Mouse (Mus musculus) ovary, postnatal 10 days (tissue): ENCODE measurements around the gene Rara.
A peak's percentile ranks its signal among the peaks of the same experiment; 100 is the strongest.

ENCODE experiments used
- DNase-seq: peaks from one replicate; pipeline ENCODE4 v3.0.0; 2022; ENCODE audit warnings: low spot score

Gene Rara

DNA sequence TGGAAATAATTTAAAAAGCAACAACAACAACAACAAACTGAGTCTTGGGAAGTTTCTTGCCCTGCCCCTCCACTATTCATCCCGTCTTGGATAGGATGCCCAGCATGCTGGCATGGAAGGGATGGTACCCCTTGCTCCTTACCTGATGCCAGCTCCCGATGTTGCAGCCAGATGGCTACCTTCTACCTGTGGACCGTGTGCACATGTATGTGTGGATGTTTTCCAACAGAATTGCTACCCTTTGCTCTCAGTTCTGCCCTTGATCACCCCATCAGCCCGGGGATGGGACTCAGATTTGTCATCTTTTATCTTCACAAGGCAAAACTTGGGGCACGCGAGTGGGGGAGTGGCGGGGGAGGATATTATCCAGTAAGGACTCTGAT, 11.1 kb downstream of the Rara start:
- no peak for DNase-seq

DNA sequence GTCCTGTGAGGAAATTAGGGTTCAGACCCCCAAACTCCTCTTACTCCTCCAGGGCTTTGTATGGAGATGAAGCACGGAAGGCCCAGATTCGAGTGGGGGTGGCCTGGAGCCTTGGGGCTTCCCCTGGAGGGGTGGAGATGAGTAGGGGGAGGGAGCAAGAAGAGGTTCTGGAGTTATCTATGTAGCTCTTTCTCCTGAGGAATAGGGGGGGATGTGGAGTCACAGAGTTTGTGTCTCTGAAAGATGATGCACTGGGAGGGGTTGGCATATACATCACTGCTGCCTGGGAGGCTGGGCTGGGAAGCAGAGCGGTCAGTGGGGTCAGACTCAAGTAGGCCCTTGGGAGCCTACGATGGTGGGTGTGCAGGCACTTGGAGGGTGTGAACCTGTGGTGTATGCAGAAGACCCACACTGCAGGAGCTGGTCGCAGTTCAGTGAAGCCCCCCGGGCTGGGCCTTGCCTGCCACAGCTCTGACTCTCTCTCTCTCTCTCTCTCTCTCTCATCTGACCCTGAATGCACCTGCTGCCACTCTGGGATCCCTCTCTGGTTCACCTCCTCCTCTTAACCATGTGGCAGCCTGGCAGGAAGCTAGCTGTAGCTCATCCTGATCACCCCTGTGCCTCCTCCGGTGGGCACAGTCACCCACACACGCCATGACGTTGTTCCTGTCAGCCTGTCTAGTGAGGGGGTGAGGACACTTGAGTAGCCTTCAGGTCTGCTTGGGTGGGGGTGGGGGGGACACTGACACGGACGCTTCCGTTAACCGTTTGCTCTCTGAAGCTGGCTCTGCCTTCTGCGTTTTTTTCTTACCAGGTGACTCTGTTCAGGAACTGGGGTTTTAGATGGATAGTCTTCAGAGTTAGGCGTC, 11.7 kb downstream of the Rara start:
- DNase-seq = no peak

DNA sequence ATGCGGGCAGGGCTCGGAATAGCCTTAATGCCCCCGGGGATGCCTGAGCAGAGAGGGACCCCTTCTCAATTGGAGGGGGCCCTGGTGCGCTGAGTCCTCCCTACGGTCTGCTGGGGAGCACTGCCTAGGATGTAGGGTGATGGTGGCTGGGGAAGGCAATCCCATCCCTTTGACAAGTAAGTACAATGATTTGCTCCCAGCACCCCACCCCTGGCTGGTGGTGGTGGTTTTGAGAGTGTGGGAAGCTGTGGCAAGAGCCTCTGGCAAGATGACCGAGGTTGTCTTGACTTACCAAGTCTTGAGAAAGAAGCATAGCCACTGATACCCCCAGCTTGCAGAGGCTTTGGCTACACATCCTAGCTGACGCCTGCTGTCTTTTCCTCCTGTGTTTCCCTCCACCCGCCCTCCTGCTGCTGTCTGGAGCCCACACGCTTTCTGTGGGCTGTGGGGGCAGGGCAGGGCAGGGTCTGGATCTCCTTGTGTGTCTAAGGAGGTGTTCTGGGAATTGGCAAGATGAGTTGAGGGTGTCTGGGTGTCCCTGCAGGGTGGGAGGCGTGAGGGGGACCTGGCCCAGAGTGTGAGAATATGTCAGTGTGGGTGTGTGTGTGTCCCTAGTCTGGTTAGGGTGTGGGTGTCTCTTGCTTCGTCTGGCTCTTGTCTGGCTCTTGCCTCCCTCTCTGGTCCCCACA, 12.5 kb downstream of the Rara start:
- no peak for DNase-seq

DNA sequence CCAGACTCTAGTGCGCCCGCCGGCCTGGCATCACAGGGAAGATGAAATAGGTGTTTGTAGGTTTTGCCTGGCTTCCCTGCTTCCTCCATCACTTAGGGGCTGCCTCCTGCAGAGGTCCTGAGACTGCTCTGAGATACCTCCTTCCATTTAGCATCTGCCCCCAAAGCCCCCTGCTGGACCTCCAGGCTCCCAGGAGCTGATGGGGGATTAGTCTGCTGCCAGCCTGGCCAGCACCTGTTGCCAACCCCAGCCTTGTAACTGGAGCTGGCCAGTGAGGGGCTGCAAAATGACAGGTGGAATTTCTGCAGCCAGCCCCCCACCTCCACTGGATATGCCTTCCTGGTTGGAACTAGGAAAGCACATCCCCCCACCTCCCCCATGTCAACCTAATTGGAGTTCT, 13.2 kb downstream of the Rara start:
- no peak for DNase-seq

DNA sequence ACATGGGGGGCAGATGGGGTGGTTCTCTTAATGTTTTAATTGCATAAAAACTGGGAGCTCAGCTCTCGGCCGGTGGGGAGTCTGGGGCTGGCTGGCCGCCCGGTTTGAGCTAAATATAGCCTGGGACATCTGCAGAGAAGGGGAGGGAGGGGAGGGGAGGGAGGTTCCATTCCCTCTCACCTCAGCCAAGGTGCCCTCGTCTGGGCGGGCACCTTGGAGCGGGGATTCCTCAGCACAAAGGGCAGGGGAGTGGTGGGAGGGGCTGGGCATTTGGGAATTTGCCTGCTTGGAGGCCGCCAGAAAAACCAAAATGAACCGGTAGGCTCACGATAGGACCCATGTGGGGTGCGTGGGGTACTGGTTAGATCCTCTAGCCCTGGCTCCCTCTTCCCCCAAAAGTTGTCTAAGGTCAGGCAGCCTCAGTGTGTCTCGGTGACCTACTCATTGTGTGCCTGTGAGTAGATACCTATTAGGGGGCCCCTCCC, 13.8 kb downstream of the Rara start:
- DNase-seq = no peak

DNA sequence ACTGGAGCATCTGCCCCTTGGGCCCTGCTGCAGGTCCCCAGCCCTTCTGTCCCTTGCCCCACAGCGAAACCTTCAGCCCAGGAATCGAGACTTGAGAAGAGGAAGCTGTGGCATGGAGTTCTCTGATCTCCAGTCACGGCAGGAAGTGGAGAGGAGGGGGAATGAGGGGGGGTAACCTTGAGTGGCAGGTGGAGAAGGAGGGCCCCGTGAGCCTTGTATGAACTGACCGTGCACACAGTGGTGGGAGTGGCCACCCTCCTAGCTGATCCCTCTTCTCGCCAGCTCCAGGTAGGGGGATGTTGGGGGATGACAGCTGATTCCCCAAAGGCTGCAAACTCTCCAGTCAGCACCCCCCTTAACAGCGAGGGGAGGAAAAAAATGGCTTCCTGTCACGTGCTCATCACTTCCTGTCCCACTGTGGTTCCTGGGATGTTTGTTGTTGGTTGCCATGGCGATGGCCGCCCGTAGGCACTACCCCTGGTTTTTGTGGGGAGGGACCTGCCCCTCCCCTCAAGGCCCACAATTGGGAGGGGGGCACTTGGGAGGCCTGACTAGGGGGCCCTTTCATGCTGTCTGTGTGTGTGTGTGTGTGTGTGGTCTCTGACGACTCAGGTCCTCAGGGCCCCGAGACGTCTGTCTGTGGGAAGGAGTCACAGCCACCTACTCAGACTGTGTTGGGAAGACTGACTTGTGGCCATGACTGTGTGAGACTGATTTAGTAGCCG, 14.4 kb downstream of the Rara start:
- DNase-seq = no peak

DNA sequence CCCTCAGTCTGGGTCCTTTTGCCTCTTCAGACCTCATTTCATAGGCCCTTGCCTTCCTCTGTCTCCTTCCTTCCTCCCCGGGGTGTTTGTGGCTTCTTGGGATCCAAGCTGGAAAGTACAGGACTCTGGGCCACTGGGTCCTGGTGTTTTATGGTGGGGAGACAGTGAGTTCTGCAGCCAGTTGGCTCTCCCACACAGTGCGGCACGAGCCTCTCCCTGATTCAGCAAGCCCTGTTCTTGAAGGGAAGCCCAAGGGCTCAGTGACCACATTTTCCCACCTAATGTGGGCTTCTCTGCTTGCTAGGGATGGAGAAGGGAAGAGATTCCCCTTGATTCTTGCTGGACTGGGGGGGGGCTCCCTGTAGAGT, 14.9 kb downstream of the Rara start:
- DNase-seq = no peak

DNA sequence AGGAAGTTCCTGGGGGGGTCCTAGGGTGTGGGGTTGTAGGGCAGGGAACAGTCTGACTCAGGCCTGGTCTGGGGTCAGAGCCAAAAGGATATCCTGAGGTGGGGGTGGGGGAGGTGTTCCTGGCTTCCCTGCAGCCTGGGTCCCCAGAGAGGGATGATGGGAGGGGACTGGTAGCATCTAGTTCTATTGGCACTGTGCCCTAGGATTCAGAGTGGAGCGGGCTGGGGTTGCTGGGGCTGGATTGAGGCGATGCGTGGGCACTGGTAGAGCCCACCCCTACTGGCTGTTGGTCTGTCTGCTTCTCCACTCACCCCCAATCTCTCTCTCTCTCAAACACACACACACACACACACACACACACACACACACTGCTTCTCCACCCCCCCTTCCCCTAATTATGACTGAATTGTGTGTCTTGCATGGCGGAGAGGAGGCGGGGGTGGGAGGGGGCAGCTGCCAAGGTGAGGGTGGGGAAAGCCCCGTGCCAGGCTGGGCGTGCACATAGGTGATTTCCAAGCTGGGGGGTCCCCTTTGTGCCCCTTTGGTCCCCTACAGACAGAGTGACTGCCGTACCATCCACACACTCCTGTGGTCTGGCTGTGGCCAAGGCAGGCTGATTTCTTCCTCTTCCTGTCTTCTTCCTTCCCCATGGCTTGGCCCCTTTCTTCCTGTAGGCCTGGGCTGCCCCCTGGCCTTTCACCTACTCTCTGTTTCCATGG, 15.5 kb downstream of the Rara start:
- no peak for DNase-seq

DNA sequence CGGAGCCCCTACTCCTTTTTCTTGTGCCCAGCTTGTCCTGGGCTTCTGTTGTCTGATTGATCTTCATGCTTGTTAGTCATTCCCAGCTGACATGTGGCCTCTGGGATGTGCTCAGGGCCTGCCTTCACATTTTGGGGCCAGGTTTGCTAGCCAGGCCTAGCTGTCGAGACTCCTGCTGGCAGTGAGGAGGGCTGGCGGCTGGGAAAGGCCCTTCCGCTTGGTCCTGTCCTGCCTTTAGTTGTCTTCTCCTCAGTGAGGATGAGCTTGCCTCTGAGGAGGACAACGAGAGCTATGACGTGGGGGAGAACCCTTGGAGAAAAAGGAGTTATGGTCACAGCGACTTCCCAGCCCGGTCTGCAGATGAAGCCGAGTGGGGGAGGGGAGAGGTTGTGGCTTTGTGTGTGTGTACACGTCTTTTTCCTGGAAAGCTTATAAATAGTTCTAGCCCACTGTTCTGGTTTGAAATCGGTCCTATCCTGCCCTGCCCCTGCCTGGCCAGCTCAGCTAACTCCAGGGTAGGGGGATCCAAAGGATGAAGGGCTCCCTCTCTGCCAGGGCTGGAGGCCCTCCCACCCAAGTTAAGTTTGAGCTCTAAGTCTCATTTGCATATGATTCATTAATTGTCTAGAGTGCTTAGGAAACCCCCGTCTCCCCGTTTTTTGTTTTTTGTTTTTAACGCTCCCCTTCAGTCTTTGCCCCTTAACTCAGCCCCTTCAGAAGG, 16.3 kb downstream of the Rara start:
- no peak for DNase-seq

DNA sequence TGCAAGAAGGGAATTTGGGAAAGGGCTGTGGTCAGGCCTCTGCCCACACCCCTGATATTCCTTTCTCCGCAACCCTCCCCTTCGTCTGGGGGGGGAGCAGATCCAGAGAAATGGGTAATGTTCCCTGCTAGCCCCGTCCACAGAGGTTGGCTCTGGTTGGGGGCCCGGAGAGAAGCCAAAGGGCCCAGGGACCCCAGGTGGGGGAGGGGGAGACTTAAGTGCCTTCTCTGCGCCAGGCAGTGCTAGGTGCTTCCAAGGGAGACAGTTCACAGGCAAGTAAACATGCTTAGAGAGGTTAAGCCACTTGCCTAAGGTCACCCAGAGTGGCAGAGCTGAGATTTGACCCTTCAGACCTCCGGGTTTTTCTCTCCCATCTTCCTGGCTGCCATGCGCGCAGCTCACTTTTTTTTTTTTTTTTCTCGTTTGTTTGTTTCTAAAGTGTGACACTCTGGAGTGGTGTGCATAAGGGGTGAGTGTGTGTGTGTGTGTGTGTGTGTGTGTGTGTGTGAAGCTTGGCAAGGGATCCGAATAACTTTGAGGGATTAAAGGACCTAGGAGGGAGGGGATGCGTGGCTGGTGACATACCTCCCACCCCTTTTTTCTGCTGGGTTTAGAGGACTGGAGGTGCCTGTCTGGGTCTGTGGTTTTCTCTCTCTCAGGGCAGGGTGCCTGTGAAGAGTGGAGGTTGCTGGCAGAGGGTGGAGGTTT, 17.4 kb downstream of the Rara start:
- DNase-seq = no peak

DNA sequence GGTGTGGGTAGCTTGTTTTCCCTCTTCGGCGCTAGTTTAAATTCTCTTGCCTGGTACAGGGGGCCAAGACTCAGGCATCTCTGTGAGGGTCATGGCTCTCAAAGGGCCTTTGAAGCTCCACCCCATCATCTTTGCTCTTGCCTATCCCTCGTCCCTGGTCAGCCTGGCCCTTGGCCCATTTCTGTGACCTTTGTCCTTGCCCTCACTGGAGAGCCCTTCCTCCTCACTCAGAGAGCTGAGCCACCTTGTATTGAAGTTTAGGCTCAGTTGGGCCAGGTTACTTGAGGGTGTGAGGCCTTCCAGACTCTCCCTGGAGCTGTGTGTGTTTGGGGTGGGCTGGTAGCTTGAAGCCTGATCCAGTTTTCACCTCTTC, 18.0 kb downstream of the Rara start:
- no peak for DNase-seq

DNA sequence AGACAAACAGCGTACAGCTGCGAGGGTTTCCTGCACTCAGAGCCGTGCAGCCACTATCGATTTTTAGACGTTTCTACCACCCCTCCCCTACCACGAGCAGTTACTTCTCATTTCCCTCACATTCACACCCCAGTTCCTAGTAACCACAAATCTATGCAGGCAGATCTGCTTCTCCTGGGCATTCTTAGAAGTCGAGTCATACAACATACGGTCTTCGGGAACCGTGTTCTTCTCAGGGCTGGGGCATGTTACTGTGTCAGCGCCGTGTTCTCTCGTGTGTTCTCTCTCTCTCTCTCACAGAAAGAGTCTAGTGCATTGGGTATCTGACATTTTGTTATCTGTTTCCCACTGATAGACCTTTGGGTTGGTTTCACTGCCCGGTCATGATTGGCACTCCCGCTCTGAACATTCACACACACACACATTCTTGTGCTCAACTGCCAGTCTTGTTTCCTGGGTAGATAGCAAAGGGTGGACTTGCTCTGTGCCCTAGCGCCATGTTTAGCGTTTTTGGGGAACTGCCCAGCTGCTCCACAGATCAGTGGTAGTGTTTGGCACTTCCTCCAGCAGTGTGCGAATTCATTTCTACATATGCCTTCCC, 20.5 kb downstream of the Rara start:
- no peak for DNase-seq

DNA sequence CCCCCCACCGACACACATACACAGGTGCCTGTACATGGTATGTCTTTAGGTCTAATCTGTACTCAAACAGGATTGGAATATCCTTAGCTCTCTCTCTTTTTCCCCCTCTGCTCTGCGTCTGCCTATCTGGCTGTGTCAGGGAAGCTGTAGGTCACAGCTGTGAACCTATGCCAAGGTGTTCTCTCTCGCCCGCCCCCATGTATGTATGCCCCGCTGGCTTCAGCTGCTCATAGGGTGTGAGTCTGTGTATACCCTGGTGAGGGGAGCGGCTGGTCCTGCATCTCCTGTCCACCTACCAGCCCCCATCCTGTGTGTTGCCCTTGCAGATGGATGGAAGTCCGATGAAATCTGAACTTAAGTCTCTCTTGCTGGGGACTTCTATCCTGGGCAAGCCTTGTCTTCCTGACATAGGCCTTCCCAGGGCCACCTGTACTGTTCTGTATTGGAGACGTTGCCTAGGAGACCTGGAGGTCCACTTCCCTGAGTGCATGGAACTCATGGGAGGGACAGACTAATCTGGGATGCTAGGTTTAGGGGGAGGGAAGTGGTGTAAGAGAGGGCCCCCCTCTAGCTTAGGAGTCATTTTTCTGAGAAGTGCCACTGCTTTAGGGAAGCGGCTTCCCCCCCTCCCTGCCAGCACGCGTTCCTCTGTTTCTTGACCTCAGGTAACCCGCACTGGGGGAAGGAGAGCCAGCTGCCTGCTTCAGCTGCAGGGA, 21.8 kb downstream of the Rara start:
- no peak for DNase-seq

DNA sequence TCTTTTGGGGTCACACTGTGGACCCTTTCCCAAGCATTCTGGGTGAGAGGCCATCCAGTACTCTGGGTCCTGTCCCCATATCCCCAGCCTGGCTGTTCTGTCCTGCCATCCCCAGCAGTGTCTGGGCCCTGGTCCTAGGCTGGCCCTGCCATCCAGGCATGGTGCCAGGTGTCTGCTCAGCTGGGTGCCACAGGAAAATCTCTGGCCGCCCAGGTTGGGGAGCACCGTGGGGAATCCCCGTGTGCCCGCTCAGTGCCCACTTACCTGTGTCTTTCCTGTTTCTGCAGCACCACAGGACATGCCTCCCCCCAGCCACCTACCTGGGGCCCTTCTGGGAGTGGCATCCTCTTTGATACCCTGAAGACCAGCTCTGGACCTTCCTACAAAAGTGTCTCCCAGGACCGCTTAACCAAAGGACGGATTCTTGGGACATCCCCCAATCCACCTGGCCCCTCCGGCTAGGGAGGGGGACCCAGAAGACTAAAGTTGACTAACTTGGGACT, 22.4 kb downstream of the Rara start:
- DNase-seq = no peak

DNA sequence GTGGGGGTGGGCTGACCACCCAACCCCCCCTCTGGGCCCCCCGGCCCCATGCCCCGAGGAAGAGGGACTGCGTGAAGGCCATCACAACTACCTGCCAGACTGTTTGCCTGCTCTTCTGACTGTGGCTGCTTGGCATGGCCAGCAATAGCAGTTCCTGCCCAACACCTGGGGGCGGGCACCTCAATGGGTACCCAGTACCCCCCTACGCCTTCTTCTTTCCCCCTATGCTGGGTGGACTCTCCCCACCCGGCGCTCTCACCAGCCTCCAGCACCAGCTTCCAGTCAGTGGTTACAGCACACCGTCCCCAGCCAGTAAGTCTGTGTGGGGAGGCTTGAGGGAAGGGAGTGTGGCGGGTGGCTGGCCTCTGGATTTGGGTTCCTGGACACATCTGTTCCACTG, 22.9 kb downstream of the Rara start:
- no peak for DNase-seq

DNA sequence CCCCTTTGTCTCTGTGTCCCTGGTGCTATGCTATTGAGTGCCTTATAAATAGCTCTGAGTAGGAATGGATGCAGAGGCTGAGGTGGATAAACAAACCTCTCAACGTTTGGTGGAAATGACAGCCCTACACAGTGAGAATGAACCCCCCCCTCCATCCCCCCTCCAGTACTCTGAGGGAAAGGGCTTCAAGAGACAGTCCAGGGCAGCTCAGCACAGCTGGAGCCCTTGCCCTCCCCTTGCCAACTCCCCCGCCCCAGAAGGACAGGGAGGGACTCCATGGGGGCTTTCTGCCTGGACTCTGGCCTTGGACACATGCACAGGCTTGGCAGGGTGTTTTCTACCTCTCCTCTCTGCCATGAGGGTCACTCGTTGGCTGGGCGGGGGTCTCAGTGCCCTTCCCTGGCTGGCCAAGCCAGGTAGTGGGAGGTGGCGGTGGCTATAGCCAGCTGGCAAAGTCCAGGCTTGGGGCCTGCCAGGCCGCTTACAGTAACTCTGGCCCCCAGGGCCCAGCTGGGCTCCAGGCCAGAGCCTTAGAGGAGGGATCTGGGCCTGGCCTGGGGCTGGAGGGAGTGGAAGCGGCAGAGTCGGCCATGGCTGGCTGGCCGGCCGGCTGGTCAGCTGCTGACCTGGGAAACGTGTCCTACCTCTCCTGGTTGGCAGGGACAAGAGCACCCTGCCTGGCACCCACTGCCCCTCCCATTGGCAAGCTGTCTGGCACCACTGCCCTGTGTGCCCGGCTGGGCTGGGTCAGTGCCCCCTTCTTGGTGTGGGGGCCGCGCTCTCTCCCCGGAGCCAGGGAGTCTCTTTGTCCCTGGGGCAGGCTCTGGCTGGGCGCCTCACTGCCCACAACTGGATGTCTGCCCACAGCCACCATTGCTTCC, 23.6 kb downstream of the Rara start:
- DNase-seq = peak; percentile 87

DNA sequence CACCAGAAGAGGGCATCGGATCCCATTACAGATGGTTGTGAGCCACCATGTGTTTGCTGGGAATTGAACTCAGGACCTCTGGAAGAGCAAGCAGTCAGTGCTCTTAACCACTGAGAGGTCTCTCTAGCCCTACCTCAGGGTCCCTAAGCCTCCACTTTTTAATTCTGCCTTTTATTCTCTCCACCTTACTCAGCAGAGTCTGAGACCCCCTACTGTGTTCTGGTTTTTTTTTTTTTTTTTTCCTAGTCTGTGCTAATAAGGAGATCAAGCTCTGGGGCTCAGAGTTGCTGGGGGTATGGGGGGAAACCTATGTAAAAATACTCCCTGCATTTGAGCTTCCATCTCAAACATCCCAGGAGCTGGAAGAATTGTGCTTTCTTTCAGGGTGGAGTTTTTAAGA, 24.5 kb downstream of the Rara start:
- DNase-seq = no peak

DNA sequence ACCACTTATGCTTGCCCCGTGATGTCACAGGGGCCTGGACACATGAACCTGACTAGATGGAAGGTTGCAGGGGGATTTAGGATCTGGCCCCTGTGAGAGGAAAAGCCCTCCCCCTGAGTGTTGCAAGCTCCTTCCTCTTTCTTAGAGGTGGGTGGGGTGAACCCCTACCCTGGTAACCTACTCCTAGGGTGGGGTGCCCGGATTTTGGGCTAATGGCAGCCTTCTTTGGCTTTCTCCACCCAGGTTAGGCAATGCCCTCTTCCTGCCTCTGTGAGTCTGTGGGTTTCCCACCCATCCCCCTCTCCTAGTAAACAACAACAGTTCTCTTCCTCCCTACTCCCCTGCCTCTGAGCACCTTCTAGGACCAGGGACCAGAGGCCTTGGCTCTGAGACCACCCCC, 25.1 kb downstream of the Rara start:
- no peak for DNase-seq

DNA sequence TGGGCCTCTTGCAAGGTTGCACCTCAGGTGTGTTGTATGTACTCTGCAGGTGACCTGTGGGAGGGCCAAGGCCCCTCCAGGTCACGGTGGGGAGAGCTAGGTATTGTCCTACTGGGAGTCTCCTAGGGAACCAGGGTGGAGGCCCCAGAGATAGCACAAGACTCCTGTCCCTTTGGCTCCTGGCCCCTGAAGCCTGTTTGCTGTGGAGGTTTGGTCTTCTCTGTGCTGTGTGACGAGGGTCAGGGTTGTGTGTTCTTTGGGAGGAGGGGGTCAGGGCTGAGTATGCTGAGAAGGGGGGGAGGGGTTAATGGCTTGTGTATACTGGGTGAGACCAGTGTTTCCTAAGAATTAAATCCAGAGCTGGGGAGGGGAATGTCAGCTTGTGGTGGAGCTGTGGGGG, 25.7 kb downstream of the Rara start:
- no peak for DNase-seq
